Mouse (Mus musculus): ENCODE data around the gene Agap2.

Gene Agap2

GRCm38 (mm10) chr10:127076082-127076481 lies 998 bp downstream of the Agap2 start:
- DNase-seq (ENCODE audit: low spot score in 2 of 2): peak in 1 of 2 experiments; percentile 71

GRCm38 (mm10) chr10:127077515-127077914 lies 2.4 kb downstream of the Agap2 start:
- no peak for DNase-seq (ENCODE audit: low spot score in 2 of 2)

- peak; percentile 70 for DNase-seq (ENCODE audit: low spot score in 2 of 2)
Measured at GRCm38 (mm10) chr10:127078001-127078676, 3.1 kb downstream of the Agap2 start.

GRCm38 (mm10) chr10:127078677-127079575 lies 3.8 kb downstream of the Agap2 start:
- peak; percentile 72 to 88 for DNase-seq (ENCODE audit: low spot score in 2 of 2)

- DNase-seq (ENCODE audit: low spot score in 2 of 2): no peak
Measured at GRCm38 (mm10) chr10:127079665-127080391, 4.7 kb downstream of the Agap2 start.

- DNase-seq (ENCODE audit: low spot score in 2 of 2): peak in 1 of 2 experiments; percentile 71
Measured at GRCm38 (mm10) chr10:127080901-127081780, 6.1 kb downstream of the Agap2 start.

- no peak for DNase-seq (ENCODE audit: low spot score in 2 of 2)
Measured at GRCm38 (mm10) chr10:127081996-127082620, 7.0 kb downstream of the Agap2 start.

GRCm38 (mm10) chr10:127083292-127083914 lies 8.3 kb downstream of the Agap2 start:
- no peak for DNase-seq (ENCODE audit: low spot score in 2 of 2)

GRCm38 (mm10) chr10:127083915-127084306 lies 8.8 kb downstream of the Agap2 start:
- no peak for DNase-seq (ENCODE audit: low spot score in 2 of 2)

GRCm38 (mm10) chr10:127085052-127085451 lies 10.0 kb downstream of the Agap2 start:
- DNase-seq (ENCODE audit: low spot score in 2 of 2): no peak

GRCm38 (mm10) chr10:127085633-127086032 lies 10.5 kb downstream of the Agap2 start:
- no peak for DNase-seq (ENCODE audit: low spot score in 2 of 2)

- DNase-seq (ENCODE audit: low spot score in 2 of 2): no peak
Measured at GRCm38 (mm10) chr10:127090560-127091411, 15.7 kb downstream of the Agap2 start.

- no peak for DNase-seq (ENCODE audit: low spot score in 2 of 2)
Measured at GRCm38 (mm10) chr10:127091507-127092396, 16.7 kb downstream of the Agap2 start.

- no peak for DNase-seq (ENCODE audit: low spot score in 2 of 2)
Measured at GRCm38 (mm10) chr10:127092742-127093141, 17.7 kb downstream of the Agap2 start.

GRCm38 (mm10) chr10:127094382-127094802 lies 19.3 kb downstream of the Agap2 start:
- DNase-seq (ENCODE audit: low spot score in 2 of 2): no peak

- no peak for DNase-seq (ENCODE audit: low spot score in 2 of 2)
Measured at GRCm38 (mm10) chr10:127098514-127098913, 23.4 kb downstream of the Agap2 start.

GRCm38 (mm10) chr10:127099191-127099590 lies 24.1 kb downstream of the Agap2 start:
- DNase-seq (ENCODE audit: low spot score in 2 of 2): no peak

GRCm38 (mm10) chr10:127099868-127100267 lies 24.8 kb downstream of the Agap2 start:
- DNase-seq (ENCODE audit: low spot score in 2 of 2): no peak
